Mouse (Mus musculus): ENCODE results near the gene Ankrd22.

Gene Ankrd22

DNA sequence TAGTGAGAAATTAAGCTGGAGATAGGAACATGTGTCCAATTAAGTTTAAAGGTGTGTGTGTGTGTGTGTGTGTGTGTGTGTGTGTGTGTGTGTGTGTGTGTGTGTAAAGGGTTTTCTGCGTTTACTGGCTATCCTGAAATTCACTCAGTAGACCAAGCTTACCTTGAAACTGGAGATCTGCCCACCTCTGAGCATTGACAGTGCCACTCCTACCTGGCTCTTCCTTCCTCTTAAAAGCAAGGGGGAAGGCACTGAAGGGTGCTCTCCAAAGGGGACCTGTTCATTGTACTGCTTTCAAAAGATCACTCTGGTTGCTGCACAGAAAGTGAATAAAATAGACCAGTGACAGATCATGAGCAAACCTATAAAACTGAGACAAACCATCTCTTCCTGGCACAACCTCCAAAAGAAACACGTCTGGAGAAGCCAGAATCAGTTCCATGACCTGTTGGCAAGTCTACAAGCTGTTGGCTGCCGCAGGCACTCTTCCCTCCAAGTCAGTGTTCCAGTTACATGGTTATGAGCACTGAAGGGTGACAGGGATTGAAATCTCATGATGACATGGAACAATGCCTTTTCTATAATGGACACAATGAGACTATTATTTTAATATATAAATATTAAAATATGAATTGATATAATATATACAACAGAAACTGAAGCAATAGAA lies 76.7 kb downstream of the Ankrd22 start:
- no peak for DNase-seq (ENCODE audit: low read depth, low spot score)

DNA sequence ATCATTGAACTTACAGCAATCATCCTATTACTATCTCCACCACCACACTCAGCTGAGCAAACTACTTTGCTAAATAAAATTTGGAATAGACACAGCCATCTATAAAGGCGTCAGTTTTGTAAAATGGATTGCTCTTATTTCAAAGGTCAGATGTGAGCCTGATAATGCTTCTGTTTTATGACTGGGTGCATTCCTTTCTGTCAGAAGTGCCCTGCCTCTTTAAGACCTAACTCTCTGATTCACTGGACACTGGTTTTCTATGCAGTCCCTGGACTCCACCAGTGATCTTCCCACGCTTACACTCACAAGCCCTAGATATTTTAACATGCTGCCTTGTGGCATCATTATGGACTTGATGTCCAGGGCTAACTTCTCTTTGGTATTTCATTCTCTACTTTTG lies 87.7 kb downstream of the Ankrd22 start:
- DNase-seq (ENCODE audit: low read depth, low spot score), result no peak

DNA sequence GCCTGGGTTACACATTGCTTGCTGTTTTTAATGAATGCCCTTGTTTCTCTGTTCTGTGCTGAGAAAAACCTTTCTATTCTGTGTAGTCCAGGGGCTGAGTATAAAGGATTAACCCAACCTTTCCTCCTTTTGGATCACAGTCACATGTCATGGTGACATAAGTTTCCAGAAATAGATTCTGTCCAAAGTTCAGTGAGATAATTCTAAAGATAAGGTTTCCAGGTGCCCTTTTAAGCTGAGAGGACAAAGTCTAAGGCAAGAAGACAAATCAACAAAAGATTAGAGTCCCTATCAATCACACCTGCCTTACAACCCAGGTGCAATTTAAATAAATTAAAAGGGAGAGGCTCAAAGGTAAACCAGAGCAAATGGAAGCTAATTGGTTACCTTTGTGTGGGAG lies 91.6 kb downstream of the Ankrd22 start:
- no peak for DNase-seq (ENCODE audit: low read depth, low spot score)

All from ZHBTc4 (cell line).